Comparison of ENCODE assay signal across 7 mouse cellular contexts in genomic region chr14:10453001-10453861, GRCm38 (mm10).
DNase-seq lines count a peak whose midpoint lies in the region; ATAC-seq and TF ChIP-seq lines count a peak whose summit lies in the region.

No protein-coding gene starts in this region.

- TF ChIP-seq EP300 in CH12.LX (IDR thresholded peaks at IDR 0.05; ENCODE audit: low read length), result peak; percentile 96

- dilution Hi-C loops in CH12.LX (cut with MboI; ENCODE audit: extremely low pct_ligation_motif_present, extremely low pct_unique_long_range_greater_than_20kb, low sequenced_read_pairs), result no loop called here

- WGBS in embryonic facial prominence, embryonic 15.5 days, result 2% methylated on average over 14 of the region's 14 CpGs
- WGBS in large intestine, adult 2 months, result 4% methylated on average over 14 of the region's 14 CpGs

- intact Hi-C loops in heart, postnatal 36 days (cut with DNase I), result no loop called here

- H3K27ac ChIP-seq in CH12.LX (ENCODE audit: insufficient read depth, low read depth), result peak overlapping the region; percentile 92
- peak overlapping the region; percentile 17; the same call in 1 of the 2 replicates for H3K27ac ChIP-seq in embryonic facial prominence, embryonic 15.5 days (replicated peaks)

- peaks cover 13 to 61% of the 10 kb centered on the region in 2 experiments for H3K4me1 ChIP-seq in CH12.LX (ENCODE audit: control insufficient read depth in 1 of 2, insufficient read depth in 2 of 2)
- H3K4me1 ChIP-seq in embryonic facial prominence, embryonic 15.5 days, result peaks cover 12% of the 10 kb centered on the region; the same call in 1 of the 2 replicates

- peak overlapping the region; percentile 34 to 57 (median 50) for H3K4me3 ChIP-seq in CH12.LX (replicated peaks in 1 of 3; ENCODE audit: low read depth in 2 of 3, low read length in 2 of 3, poor library complexity in 1 of 3)
- peak overlapping the region; percentile 28 for H3K4me3 ChIP-seq in embryonic facial prominence, embryonic 15.5 days (replicated peaks)

- TF ChIP-seq POLR2A in CH12.LX (IDR thresholded peaks at IDR 0.05; ENCODE audit: low read depth, low read length), result peak; percentile 51; the same call in 1 of the 2 replicates

- TF ChIP-seq CTCF in CH12.LX (conservative IDR thresholded peaks at IDR 0.05 in 1 of 2, IDR thresholded peaks at IDR 0.05 in 1 of 2; ENCODE audit: low read depth in 2 of 2, low read length in 2 of 2), result no peak

- H3K9ac ChIP-seq in CH12.LX (ENCODE audit: insufficient read depth, low read depth), result peak overlapping the region; percentile 68
- no peak overlapping the region for H3K9ac ChIP-seq in embryonic facial prominence, embryonic 15.5 days

- no peaks in the 10 kb centered on the region for H3K36me3 ChIP-seq in CH12.LX (replicated peaks in 1 of 2; ENCODE audit: control insufficient read depth in 1 of 2, insufficient read depth in 1 of 2, low read length in 1 of 2)
- H3K36me3 ChIP-seq in embryonic facial prominence, embryonic 15.5 days, result no peaks in the 10 kb centered on the region

- H3K79me2 ChIP-seq in CH12.LX (replicated peaks; ENCODE audit: control insufficient read depth, extremely low read depth, insufficient read depth, poor library complexity, severe bottlenecking), result no peaks in the 10 kb centered on the region

- no peaks in the 10 kb centered on the region for H3K9me3 ChIP-seq in CH12.LX (replicated peaks; ENCODE audit: low read length)
- H3K9me3 ChIP-seq in embryonic facial prominence, embryonic 15.5 days (replicated peaks), result no peaks in the 10 kb centered on the region

- TF ChIP-seq RAD21 in CH12.LX (IDR thresholded peaks at IDR 0.05; ENCODE audit: low read depth, low read length), result no peak; the same call in none of the 2 replicates

- in situ Hi-C loops in CH12.LX (cut with MboI; ENCODE audit: low pct_ligation_motif_present, low pct_unique_long_range_greater_than_20kb, low sequenced_read_pairs), result no loop called here

- no peaks in the 10 kb centered on the region for H3K27me3 ChIP-seq in CH12.LX (replicated peaks)
- no peaks in the 10 kb centered on the region for H3K27me3 ChIP-seq in embryonic facial prominence, embryonic 15.5 days

- peak overlapping the region; percentile 68 for H3K4me2 ChIP-seq in CH12.LX (ENCODE audit: insufficient read depth, low read depth, poor library complexity, severe bottlenecking)
- peak overlapping the region; percentile 43 for H3K4me2 ChIP-seq in embryonic facial prominence, embryonic 15.5 days (replicated peaks)

- ATAC-seq in embryonic facial prominence, embryonic 15.5 days (ENCODE audit: insufficient number of reproducible peaks, low FRiP score, low TSS enrichment, low read depth), result peak; percentile 47; the same call in 1 of the 2 replicates
- ATAC-seq in megakaryocyte-erythroid progenitor cell, adult 5-6 weeks (replicated peaks; ENCODE audit: low FRiP score, low TSS enrichment, poor library complexity, severe bottlenecking), result peak; percentile 94

- DNase-seq in CH12.LX (ENCODE audit: extremely low read depth) (peak; percentile 97), R1 (ENCODE audit: low read depth, low spot score) (peak; percentile 70)
- DNase-seq in heart, postnatal 36 days, result peak; percentile 29 to 39
- peak; percentile 54 for DNase-seq in large intestine, adult 2 months (ENCODE audit: low read depth, low spot score)
- DNase-seq in spleen, postnatal 10 days (ENCODE audit: low spot score in 2 of 2), result peak; percentile 36 to 76

TF ChIP-seq in CH12.LX, 34 proteins besides CTCF, POLR2A, EP300 and RAD21:
- no peak for TF ChIP-seq CHD1 (IDR thresholded peaks at IDR 0.05; ENCODE audit: low read depth, low read length)
- TF ChIP-seq CHD2 (IDR thresholded peaks at IDR 0.05; ENCODE audit: low read length), result peak; percentile 75
- peak; percentile 85 for TF ChIP-seq MXI1 (IDR thresholded peaks at IDR 0.05; ENCODE audit: low read depth, low read length)
- peak; percentile 99 for TF ChIP-seq MYC (IDR thresholded peaks at IDR 0.05; ENCODE audit: low read depth, low read length)
- TF ChIP-seq ELF1 (IDR thresholded peaks at IDR 0.05; ENCODE audit: low read depth, low read length), result 0 out of 2 replicates have a peak, but pooled peaks have one; percentile 37
- peak; percentile 74; the same call in 1 of the 2 replicates for TF ChIP-seq IRF4 (IDR thresholded peaks at IDR 0.05; ENCODE audit: low read depth, low read length)
- TF ChIP-seq NRF1 (IDR thresholded peaks at IDR 0.05; ENCODE audit: low read depth, low read length), result no peak
- no peak; the same call in 1 of the 2 replicates for TF ChIP-seq SIN3A (IDR thresholded peaks at IDR 0.05; ENCODE audit: low read length)
- TF ChIP-seq KAT2A (IDR thresholded peaks at IDR 0.05; ENCODE audit: insufficient replicate concordance, low read length), result no peak
- TF ChIP-seq JUND (conservative IDR thresholded peaks at IDR 0.05; ENCODE audit: low read depth, low read length), result peak; percentile 28; the same call in 1 of the 2 replicates
- no peak for TF ChIP-seq UBTF (IDR thresholded peaks at IDR 0.05; ENCODE audit: low read depth, low read length)
- no peak; the same call in 1 of the 2 replicates for TF ChIP-seq E2F4 (IDR thresholded peaks at IDR 0.05; ENCODE audit: insufficient replicate concordance, low read depth, low read length)
- no peak for TF ChIP-seq GABPA (IDR thresholded peaks at IDR 0.05; ENCODE audit: insufficient replicate concordance, low read depth, low read length)
- peak; percentile 75 for TF ChIP-seq ZNF384 (IDR thresholded peaks at IDR 0.05; ENCODE audit: low read depth, low read length)
- peak; percentile 48 for TF ChIP-seq USF1 (IDR thresholded peaks at IDR 0.05; ENCODE audit: low read depth, low read length)
- TF ChIP-seq RCOR1 (conservative IDR thresholded peaks at IDR 0.05; ENCODE audit: low read depth, low read length), result peak; percentile 93
- TF ChIP-seq MEF2A (IDR thresholded peaks at IDR 0.05; ENCODE audit: borderline replicate concordance, low read depth, low read length), result peak; percentile 84
- peak; percentile 100 for TF ChIP-seq BHLHE40 (IDR thresholded peaks at IDR 0.05; ENCODE audit: low read depth, low read length)
- TF ChIP-seq USF2 (conservative IDR thresholded peaks at IDR 0.05; ENCODE audit: low read depth, low read length), result no peak
- TF ChIP-seq SMC3 (IDR thresholded peaks at IDR 0.05; ENCODE audit: low read depth, low read length), result no peak; the same call in 1 of the 2 replicates
- TF ChIP-seq JUN (IDR thresholded peaks at IDR 0.05; ENCODE audit: insufficient read depth, low read depth, low read length), result peak; percentile 43
- peak; percentile 10; the same call in 1 of the 2 replicates for TF ChIP-seq NELFE (IDR thresholded peaks at IDR 0.05; ENCODE audit: low read depth, low read length)
- TF ChIP-seq TCF12 (IDR thresholded peaks at IDR 0.05; ENCODE audit: low read depth, low read length), result peak; percentile 96
- TF ChIP-seq PAX5 (IDR thresholded peaks at IDR 0.05; ENCODE audit: low read length), result no peak
- TF ChIP-seq ETS1 (conservative IDR thresholded peaks at IDR 0.05; ENCODE audit: low read depth, low read length), result peak; percentile 95
- no peak for TF ChIP-seq ZC3H11A (IDR thresholded peaks at IDR 0.05; ENCODE audit: low read depth, low read length)
- peak; percentile 97 for TF ChIP-seq MAX (IDR thresholded peaks at IDR 0.05; ENCODE audit: low read length)
- peak; percentile 84 for TF ChIP-seq MAFK (IDR thresholded peaks at IDR 0.05; ENCODE audit: insufficient replicate concordance, low read length)
- no peak for TF ChIP-seq ZMIZ1 (IDR thresholded peaks at IDR 0.05; ENCODE audit: low read depth, low read length)
- TF ChIP-seq MAZ (IDR thresholded peaks at IDR 0.05; ENCODE audit: low read depth, low read length), result peak; percentile 23; the same call in 1 of the 2 replicates
- no peak for TF ChIP-seq HCFC1 (IDR thresholded peaks at IDR 0.05; ENCODE audit: low read depth, low read length)
- no peak for TF ChIP-seq POLR2AphosphoS2 (IDR thresholded peaks at IDR 0.05; ENCODE audit: low read depth, low read length)
- TF ChIP-seq ZKSCAN1 (IDR thresholded peaks at IDR 0.05; ENCODE audit: borderline replicate concordance, low read depth, low read length), result no peak
- peak; percentile 66; the same call in 1 of the 2 replicates for TF ChIP-seq TBP (conservative IDR thresholded peaks at IDR 0.05; ENCODE audit: low read depth, low read length)

Comparison
In these comparisons a context has a peak if more than half of its experiments do, and no peak if none do; other contexts are left out.
1. Peak in every context shown above with its lines: DNase-seq, ATAC-seq, H3K4me3 ChIP-seq and H3K27ac ChIP-seq.
2. DNase-seq: peak in every context shown above with its lines; median percentile 97 in CH12.LX; 70 in R1; 56 in spleen, postnatal 10 days; 54 in large intestine, adult 2 months; 34 in heart, postnatal 36 days.